Mouse (Mus musculus) neutrophil, adult 5-6 weeks (primary cell): ENCODE data around the gene Pdx1. TPM values are rescaled to one million over a fixed set of nuclear protein-coding genes. Genes with fewer than 3 reads are reported as not detected.

Experiments
- ATAC-seq: fragments of 151-379, 151-347 bp; 2 replicates; pipeline ENCODE4 v1.8.0; 2017; ENCODE audit warnings: mild to moderate bottlenecking, moderate TSS enrichment; ENCODE audit not compliant: insufficient number of reproducible peaks, poor library complexity, low FRiP score, severe bottlenecking; ENCODE audit errors: extremely low read depth
- total RNA-seq: library from RNA; stranded (forward); fragments of 200-1000 nt; gene quantifications from 2 replicates; pipeline ENCODE4 v1.2.3, GENCODE M21; 2017

Pdx1 gene
- total RNA-seq, 1 experiment from 2014 or later = not detected

DNA sequence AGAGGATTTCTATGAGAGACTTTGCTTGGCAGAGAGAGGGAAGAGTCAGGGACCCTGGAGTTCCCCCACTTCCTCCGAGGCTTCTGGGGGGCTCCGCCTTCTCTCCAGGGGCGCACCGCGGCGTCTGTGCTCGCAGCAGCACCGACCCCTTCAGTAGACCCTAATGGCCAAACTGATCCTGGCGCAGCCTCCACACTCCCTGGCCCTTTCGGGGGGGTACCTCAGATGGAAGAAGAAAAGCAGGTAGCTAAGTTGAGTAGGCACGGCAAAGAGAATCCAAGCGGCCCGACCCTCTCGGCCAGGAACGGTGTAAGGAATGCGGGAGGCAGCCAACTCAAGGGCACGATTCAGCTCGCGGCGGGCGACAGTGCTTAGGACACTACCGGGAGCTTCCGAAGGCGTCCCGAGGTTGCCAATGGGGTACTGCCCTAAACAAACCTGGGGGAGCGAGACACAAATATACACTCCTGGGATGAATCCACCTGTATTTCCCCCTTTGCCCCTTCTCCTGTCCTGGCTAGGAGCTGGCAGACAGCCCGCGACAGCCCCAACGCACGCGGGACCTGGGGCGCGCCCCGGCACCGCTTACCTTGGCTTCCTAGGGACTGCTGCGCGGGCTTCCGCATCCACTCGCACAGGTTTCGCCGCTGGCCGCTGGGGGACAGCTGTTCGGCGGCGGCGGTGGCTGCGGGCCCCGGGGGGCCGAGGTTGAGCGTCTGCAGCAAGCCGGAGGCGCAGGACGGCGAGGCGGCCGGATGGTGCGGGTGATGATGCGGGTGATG, 36.3 kb downstream of the Pdx1 start:
- ATAC-seq = no peak

DNA sequence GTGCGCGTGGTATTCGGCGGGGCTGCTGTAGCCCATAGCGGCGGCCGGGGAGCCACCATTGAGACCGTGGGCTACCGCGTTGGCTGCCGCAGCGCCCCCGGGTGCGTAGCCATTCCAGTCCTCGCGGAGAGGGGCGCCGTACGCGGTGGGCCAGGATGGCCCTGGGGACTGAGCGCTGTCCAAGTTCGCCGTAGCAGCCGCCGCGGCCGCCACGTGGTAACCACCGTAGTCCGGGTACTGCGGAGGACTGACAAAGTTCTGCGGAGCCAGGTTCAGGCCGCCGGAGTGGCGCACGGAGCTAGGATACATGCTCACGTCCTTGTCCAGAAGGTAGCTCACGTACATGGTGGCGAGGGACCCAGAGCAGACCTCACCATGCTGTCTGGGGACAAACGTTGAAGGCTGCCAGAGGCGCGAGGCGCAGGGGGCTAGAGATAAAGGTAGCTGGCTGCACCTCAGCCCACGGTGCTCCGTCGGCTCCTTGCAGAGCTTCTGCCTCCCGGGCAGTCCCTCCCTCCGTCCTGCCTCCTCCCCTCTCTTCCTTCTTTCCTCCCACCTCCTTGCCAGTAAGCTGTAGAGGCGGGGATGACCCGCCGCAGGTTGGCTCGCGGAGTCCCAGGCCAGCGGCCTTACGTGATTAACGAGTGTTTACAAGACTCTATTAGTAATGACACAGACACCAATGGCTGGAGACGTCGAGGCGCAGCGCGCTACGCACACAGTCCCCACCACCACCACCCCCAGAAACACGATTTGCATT, 37.1 kb downstream of the Pdx1 start, which contains the start of gene Cdx2:
Gene Cdx2, minus strand, starts transcription at position 633 of the 760 bp plus-strand sequence.
- no peak for ATAC-seq

DNA sequence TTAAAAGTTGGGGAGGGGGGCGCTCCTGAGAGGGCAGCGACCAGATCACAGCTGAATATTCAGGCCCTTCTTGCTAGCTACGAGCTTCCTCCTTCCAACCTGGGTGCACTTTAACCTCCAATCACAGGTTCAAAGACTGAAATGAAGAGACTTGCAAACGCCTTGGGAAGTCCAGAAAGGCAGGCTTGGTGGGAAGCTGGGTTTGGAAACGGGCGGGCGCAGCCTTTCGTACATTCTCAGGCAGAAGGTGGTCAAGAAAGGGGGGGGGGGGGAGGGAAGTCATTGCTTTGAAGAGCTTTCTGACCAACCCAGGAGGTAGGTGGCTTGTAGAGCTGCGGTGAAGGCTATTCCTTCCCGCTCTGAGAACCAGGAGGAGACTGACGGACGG, 37.6 kb downstream of the Pdx1 start:
- no peak for ATAC-seq

DNA sequence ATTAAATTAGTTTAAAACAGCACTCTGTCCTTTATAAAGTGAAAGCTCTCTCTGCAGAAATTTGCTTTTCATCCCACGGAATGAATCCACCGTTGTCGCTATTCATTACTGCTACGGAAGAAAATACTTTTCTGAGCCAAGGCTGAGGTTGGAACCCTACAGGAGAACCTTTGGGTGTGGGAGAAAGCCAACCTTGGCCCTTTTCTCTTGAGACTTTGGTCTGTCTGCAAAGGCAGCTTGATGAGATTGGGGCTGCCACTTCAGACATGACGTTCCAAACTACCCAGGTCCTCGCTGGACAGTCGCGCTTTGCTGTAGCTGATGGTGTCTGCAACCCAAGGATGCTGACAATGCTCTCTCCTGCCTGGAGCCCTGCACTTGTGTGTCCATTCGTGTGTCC, 38.7 kb downstream of the Pdx1 start:
- no peak for ATAC-seq

DNA sequence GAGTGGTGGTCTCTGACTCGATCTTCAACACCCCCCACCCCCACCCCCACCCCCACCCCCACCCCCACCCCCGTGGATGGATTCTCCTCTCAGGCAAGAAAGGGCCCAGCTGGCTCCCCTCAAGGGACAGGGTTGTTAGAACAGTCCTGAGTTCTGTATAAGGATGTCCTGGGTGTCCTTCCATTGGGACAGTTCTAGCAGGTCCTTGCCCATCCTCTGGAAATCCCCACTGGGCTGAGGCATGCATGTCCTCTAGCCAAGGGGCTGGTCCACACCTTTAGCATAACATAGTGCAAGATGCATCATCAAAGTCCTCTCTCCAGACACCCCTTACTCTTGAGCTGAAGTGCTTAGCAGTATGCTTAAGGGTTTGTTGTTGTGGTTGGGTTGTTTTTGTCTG, 40.0 kb downstream of the Pdx1 start:
- no peak for ATAC-seq

DNA sequence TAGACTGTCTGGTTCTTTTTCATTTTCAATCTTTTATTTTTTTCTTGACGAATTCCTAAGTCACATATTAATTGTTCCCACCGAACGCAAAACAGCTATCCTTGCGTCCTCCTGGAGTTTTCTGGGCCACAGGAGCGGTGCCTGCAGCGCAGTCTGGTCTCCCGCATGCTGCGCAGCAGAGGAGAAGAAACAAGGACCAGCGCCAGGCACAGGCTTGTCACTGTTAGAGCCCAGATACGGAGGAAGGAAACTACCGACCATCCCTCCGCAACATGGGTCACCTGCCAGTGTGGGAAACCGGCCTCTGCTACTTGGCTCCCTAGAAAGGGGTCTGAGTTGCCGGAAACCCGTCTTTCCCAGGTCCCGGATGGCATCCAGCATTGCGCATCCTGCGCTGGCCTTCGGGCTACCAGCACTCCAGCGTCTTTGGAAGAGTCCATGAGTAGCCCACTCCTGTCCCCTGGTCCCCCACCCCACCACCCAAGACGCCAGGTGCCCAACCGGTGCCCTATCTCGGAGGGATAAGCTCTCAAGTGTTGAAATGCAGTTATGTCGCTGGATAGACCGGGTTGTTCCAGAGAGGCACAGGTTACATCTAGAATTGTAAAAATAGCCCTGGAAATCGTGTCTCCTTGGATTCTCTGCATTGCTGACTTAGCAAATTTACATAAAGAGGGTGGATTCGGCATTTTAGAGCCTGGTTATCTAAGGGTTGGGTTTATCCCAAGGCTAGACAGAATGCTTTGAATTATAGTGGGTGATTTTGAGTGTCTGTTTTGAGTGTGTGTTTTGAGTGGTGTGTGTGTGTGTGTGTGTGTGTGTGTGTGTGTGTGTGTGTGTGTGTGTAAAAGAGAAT, 43.3 kb downstream of the Pdx1 start:
- ATAC-seq = no peak

DNA sequence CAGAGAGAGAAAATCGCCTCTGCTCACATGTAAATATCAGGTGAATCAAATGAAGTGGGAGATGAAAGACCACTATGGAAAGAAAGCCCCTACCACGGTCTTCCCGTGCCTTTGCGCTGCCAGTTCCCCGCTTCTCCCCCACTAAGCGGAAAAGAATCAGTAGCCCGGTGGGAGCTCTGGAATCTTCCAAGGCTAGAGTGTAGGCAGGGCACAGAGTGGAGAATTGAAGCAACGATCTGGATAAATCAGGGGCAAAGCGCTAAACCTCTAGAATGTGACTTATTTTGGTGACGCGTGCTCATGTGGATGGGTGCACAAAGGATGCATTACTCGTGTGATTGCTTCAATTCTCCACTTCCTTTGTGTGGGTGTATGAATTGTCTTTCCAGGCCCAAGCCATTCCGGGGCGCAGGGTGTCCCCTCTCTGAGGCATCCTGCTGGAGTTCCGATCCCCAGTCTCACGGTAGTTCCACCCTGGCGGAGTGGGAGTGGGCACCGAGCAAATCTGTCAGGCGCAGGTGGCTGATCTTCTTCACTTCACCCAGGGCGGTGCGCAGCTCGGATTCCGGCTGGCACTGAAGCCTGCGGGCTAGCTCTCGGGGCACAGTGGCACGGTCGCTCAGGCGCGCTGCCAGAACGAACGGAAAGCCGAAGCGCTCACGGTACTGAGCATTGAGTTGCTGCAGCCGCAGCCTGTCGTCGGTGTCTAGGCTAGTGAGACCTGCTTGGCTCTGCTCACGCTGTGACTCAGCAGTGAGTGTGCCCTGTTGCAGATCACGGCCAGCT, 45.1 kb downstream of the Pdx1 start:
- ATAC-seq = no peak

DNA sequence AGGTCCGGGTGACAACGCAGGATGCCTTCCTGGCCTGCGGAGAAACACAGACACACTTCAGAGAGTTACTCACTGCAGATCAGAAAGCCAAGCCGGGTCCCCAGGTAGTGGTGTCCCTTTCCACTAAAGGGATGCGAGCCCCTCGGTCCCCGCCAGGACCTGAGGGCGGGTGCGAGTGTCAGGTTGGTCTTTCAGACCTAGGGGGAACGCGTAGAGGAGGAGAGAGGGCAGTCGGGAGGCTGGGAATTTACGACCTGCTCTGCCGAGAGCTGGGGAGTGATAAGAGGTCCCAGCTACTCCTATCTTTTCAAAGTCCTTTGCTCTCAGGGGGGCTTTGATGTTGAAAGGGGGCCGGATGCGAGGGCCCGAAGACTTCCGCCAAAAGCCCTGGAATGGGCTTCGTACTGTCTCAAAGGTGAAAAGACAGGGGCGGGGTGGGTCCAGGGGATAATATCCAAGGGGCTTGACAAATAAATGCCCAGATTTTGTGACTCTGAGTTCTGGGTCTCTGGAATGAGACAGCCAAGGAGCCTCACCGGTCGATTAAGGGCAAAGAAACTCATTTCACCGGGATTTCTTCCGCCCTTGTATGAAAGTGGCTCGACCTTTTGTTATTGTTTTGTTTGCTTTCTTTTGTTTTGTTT, 45.8 kb downstream of the Pdx1 start:
- ATAC-seq = no peak

DNA sequence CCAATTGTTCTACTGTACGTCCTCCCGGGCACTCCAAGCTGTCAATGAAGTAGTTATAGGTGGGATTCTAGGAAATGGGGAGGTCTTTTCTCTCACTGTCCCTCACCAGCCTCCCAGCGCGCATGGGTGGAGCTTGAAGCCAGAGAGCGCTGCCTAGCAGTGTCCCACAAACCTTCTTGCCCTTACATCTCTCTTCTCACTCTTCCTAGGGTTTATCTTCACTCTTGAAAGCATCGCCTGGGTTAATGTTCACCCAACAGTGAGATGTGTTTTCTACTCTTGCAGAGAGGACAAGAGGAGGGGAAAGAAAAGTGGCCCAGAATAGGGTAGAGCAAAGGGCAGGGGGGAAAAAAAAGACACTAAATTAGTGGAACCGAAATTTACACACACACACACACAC, 47.6 kb downstream of the Pdx1 start:
- ATAC-seq = no peak

DNA sequence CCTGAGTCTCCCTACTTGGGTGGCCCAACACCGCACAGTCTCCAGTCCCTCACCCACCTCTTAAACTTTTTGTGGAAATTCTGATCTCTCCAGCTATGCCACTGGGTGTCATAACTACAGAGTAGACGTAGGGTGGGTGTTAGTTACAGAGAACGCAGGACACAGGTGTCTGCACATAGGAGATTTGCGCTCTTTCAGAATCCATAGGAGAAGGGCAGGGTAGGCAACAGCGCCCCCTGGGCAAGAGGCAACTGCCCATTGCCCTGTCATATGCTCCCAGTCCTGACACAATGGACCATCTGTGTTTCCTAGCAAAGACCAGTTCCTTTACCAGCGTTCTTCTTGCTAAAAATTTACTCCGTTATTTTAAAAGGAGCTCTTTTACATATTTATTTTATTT, 48.2 kb downstream of the Pdx1 start:
- no peak for ATAC-seq

DNA sequence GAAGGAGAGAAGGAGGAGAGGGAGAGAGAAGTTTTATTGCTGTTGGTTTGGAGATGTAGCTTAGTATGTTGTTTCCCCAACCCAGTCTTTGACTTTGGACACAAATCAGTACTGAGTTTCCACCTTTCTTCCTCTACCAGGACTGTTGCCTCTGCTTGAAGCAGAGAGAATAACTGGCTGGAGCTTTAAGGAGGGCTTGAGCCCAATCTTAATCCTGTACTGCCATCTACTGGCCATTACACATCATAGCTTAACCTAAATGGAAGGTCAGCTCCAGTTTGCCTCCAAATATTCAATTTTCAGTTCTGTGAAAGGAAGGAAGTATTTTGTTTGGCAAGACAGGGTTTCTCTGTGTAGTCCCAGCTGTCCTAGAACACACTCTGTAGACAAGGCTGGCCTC, 49.9 kb downstream of the Pdx1 start:
- ATAC-seq = peak; percentile 77

DNA sequence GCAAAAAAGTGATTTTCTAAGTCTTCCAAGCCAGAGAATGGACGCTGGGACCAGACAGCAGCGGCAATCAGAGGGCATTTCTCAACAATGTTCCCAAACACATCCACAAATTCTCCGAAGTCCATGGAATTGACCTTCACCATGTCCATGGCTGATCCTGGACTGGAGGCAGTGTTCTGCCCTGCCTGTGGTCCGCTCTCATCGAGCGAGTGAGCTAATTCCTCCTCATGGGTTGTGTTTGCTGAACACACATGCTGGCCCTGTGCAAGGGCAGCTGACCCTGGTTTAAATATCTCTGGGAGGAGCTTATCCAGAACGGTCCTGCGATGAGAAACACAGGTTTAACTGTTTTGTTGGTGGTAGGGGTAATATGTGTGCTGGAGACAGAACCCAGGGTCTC, 52.4 kb downstream of the Pdx1 start, which contains the start of gene Urad:
Gene Urad, minus strand, starts transcription at position 258 of the 400 bp plus-strand sequence.
- ATAC-seq = no peak

DNA sequence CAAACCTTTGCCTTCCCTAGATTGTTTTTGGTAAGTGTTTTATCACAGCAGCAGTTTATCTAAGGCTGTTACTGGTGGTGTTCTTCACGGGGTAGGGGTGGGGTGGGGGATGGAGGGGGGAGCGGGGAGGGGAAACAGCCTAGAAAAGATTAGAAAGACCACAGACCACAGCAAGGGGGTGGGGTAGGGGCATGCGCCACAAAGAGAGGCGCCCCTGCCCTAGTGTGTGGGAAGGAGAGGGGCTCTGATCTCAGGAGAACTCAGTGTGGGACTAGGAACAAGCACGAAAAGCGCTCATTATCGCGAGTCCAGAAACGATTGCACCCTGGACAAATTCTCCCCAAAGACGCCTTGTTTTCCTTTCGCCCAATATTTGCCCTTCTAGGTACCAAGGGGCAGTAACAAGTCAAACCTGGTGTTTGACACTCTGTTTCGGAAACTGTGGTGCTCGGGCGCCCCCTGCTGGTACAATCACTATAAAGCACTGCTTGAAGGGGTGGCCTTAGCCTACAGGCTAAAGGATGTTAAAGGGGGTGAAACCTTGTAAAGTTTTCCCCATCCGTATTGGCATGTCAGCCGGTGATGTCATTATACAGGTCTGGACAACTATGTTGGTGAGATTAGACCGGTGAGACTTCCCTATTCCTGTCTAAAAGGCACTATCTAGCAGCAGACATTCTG, 53.6 kb downstream of the Pdx1 start:
- ATAC-seq = peak; percentile 64

Other genes starting within 250 kb of the Pdx1 start
- gene Lnx2, start 193.4 kb upstream of the Pdx1 start, total RNA-seq = 13.5 and 18.3 TPM in 2 replicates
- 63.5 and 70.0 TPM in 2 replicates for gene Polr1d, start 192.9 kb upstream of the Pdx1 start, total RNA-seq
- gene Gsx1, start 81.3 kb upstream of the Pdx1 start, total RNA-seq = not detected in 2 replicates
- not detected in 2 replicates for gene Cdx2, start 37.3 kb downstream of the Pdx1 start, total RNA-seq
- gene Urad, start 52.5 kb downstream of the Pdx1 start, total RNA-seq = not detected in 2 replicates
- 2.0 and 2.1 TPM in 2 replicates for gene Flt3, start 130.5 kb downstream of the Pdx1 start, total RNA-seq
- gene Pan3, start 160.2 kb downstream of the Pdx1 start, total RNA-seq = 313 and 342 TPM in 2 replicates